Mouse (Mus musculus): ENCODE results near the gene Tbc1d30. TPM values are rescaled to one million over a fixed set of nuclear protein-coding genes. Genes with fewer than 3 reads are reported as not detected.

Tbc1d30 gene
- polyA plus RNA-seq, 2 experiments, result 0.11 to 0.26 TPM

DNA sequence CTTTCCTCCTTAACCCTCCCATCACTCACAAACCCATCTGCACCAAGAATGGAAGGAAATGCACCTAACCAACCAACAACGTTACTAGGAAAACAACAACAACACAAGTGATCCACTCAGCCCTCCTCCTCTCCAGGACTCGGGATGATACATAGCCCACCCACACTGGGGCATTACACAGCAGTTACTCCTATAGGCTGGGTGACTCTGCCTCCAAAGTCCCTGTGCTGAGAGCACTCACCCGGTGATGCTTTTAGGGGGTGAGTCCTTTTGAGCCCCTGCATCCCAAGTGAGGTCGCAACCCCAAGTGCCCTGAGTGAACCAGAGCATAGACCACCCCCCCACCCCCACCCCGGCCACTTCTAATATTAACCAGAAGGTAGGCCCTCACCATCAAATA lies 123.7 kb downstream of the Tbc1d30 start:
- Histone ChIP-seq H3K27me3 (ENCODE audit: control insufficient read depth, insufficient read depth, low read length) (no peaks in the 10 kb centered on the region), H3K4me3 (ENCODE audit: insufficient read depth in 1 of 2, low read depth in 2 of 2, low read length in 2 of 2) (no peak overlapping the region), H3K9me3 (ENCODE audit: control insufficient read depth, low read length) (no peaks in the 10 kb centered on the region), H3K4me1 (replicated peaks; ENCODE audit: control insufficient read depth in 2 of 2, insufficient read depth in 2 of 2, low read length in 1 of 2) (no peaks in the 10 kb centered on the region), H3K4me2 (ENCODE audit: low read depth) (no peak overlapping the region), H3K27ac (no peak overlapping the region), H3K36me3 (replicated peaks; ENCODE audit: control insufficient read depth, insufficient read depth, low read depth) (no peaks in the 10 kb centered on the region), H3K9ac (replicated peaks) (no peak overlapping the region)
- no peak for DNase-seq (ENCODE audit: low read depth in 3 of 3, low spot score in 3 of 3)
- WGBS (ENCODE audit: insufficient replicate concordance), result 65% methylated on average over 5 of the region's 5 CpGs
- TF ChIP-seq EP300 (IDR thresholded peaks at IDR 0.05; ENCODE audit: low read depth) (no peak), CTCF (IDR thresholded peaks at IDR 0.05; ENCODE audit: low read depth) (no peak)
- ATAC-seq (ENCODE audit: insufficient read depth), result no peak

DNA sequence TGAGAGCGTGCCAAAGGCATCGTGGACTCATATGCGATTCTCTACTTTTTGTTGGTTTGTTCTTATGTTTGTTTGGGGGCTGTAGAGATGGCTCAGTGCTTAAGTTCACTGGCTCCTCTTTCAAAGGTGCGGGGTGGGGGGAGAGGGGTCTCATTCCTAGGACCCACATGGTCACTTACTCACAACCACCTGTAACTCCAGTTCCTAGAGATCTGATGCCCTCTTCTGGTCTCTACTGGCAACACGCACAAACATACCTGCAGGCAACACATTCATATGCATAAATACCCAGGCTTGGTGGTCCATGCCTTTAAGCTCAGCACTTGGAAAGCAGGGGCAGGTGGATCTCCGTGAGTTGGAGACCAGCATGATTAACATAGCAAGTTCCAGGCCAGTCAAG lies 125.4 kb downstream of the Tbc1d30 start:
- Histone ChIP-seq H3K36me3 (replicated peaks; ENCODE audit: control insufficient read depth, insufficient read depth, low read depth) (no peaks in the 10 kb centered on the region), H3K4me2 (ENCODE audit: low read depth) (no peak overlapping the region), H3K27ac (no peak overlapping the region), H3K4me1 (replicated peaks; ENCODE audit: control insufficient read depth in 2 of 2, insufficient read depth in 2 of 2, low read length in 1 of 2) (no peaks in the 10 kb centered on the region), H3K9ac (replicated peaks) (no peak overlapping the region), H3K9me3 (ENCODE audit: control insufficient read depth, low read length) (no peaks in the 10 kb centered on the region), H3K4me3 (ENCODE audit: insufficient read depth in 1 of 2, low read depth in 2 of 2, low read length in 2 of 2) (no peak overlapping the region), H3K27me3 (ENCODE audit: control insufficient read depth, insufficient read depth, low read length) (no peaks in the 10 kb centered on the region)
- ATAC-seq (ENCODE audit: insufficient read depth), result no peak
- 72% methylated on average over 6 of the region's 6 CpGs for whole genome bisulfite sequencing (ENCODE audit: insufficient replicate concordance)
- peak; percentile 29; the same call in 1 of the 2 replicates for TF ChIP-seq CTCF (IDR thresholded peaks at IDR 0.05; ENCODE audit: low read depth)
- no peak for TF ChIP-seq EP300 (IDR thresholded peaks at IDR 0.05; ENCODE audit: low read depth)
- no peak for DNase-seq (ENCODE audit: low read depth in 3 of 3, low spot score in 3 of 3)

DNA sequence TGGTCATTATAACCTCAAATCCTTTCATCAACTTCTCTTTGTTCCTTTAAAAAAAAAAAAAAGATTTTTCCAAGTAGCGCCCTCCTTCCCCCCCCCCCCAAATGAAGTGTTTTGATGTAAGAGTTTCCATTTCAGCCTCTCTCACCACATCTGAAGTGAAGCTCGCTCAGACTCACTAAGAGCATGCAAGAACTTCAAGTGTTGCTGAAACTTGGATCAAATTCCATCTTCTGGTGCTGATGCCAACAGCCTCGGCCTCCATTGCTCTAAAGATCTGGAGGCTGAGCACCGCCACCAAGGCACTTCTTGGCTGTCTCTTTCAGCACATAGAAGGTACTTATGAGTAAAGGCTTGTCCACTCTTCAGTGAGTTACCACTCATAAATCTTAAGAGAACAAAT lies 128.2 kb downstream of the Tbc1d30 start:
- Histone ChIP-seq H3K36me3 (replicated peaks; ENCODE audit: control insufficient read depth, insufficient read depth, low read depth) (no peaks in the 10 kb centered on the region), H3K4me1 (replicated peaks; ENCODE audit: control insufficient read depth in 2 of 2, insufficient read depth in 2 of 2, low read length in 1 of 2) (no peaks in the 10 kb centered on the region), H3K4me3 (ENCODE audit: insufficient read depth in 1 of 2, low read depth in 2 of 2, low read length in 2 of 2) (no peak overlapping the region), H3K4me2 (ENCODE audit: low read depth) (no peak overlapping the region), H3K27ac (no peak overlapping the region), H3K9me3 (ENCODE audit: control insufficient read depth, low read length) (no peaks in the 10 kb centered on the region), H3K9ac (replicated peaks) (no peak overlapping the region), H3K27me3 (ENCODE audit: control insufficient read depth, insufficient read depth, low read length) (no peaks in the 10 kb centered on the region)
- WGBS (ENCODE audit: insufficient replicate concordance), result 60% methylated on average over 4 of the region's 4 CpGs
- DNase-seq (ENCODE audit: low read depth in 3 of 3, low spot score in 3 of 3) (no peak), ATAC-seq (ENCODE audit: insufficient read depth) (no peak)
- TF ChIP-seq EP300 (IDR thresholded peaks at IDR 0.05; ENCODE audit: low read depth) (no peak), CTCF (IDR thresholded peaks at IDR 0.05; ENCODE audit: low read depth) (no peak)

GRCm38 (mm10) chr10:121218616-121219015 lies 132.5 kb downstream of the Tbc1d30 start:
- no peaks in the 10 kb centered on the region for H3K9me3 ChIP-seq (ENCODE audit: control insufficient read depth, low read length)
- 61% methylated on average over 7 of the region's 7 CpGs for WGBS (ENCODE audit: insufficient replicate concordance)
- H3K27me3 ChIP-seq (ENCODE audit: control insufficient read depth, insufficient read depth, low read length), result no peaks in the 10 kb centered on the region
- no peak overlapping the region for H3K4me2 ChIP-seq (ENCODE audit: low read depth)
- no peak overlapping the region for H3K27ac ChIP-seq
- H3K36me3 ChIP-seq (replicated peaks; ENCODE audit: control insufficient read depth, insufficient read depth, low read depth), result no peaks in the 10 kb centered on the region
- ATAC-seq (ENCODE audit: insufficient read depth) (no peak), DNase-seq (ENCODE audit: low read depth in 3 of 3, low spot score in 3 of 3) (no peak)
- no peak overlapping the region for H3K9ac ChIP-seq (replicated peaks)
- no peak for TF ChIP-seq CTCF (IDR thresholded peaks at IDR 0.05; ENCODE audit: low read depth)
- TF ChIP-seq EP300 (IDR thresholded peaks at IDR 0.05; ENCODE audit: low read depth), result no peak
- no peak overlapping the region for H3K4me3 ChIP-seq (ENCODE audit: insufficient read depth in 1 of 2, low read depth in 2 of 2, low read length in 2 of 2)
- no peaks in the 10 kb centered on the region for H3K4me1 ChIP-seq (replicated peaks; ENCODE audit: control insufficient read depth in 2 of 2, insufficient read depth in 2 of 2, low read length in 1 of 2)

- Histone ChIP-seq H3K36me3 (replicated peaks; ENCODE audit: control insufficient read depth, insufficient read depth, low read depth) (no peaks in the 10 kb centered on the region), H3K4me2 (ENCODE audit: low read depth) (no peak overlapping the region), H3K4me3 (ENCODE audit: insufficient read depth in 1 of 2, low read depth in 2 of 2, low read length in 2 of 2) (no peak overlapping the region), H3K9ac (replicated peaks) (no peak overlapping the region), H3K4me1 (replicated peaks; ENCODE audit: control insufficient read depth in 2 of 2, insufficient read depth in 2 of 2, low read length in 1 of 2) (no peaks in the 10 kb centered on the region), H3K9me3 (ENCODE audit: control insufficient read depth, low read length) (no peaks in the 10 kb centered on the region), H3K27ac (no peak overlapping the region), H3K27me3 (ENCODE audit: control insufficient read depth, insufficient read depth, low read length) (no peaks in the 10 kb centered on the region)
- TF ChIP-seq CTCF (IDR thresholded peaks at IDR 0.05; ENCODE audit: low read depth), result no peak
- no peak for TF ChIP-seq EP300 (IDR thresholded peaks at IDR 0.05; ENCODE audit: low read depth)
- DNase-seq (ENCODE audit: low read depth in 3 of 3, low spot score in 3 of 3) (no peak), ATAC-seq (ENCODE audit: insufficient read depth) (no peak)
- WGBS (ENCODE audit: insufficient replicate concordance), result 71% methylated on average over 3 of the region's 3 CpGs
Observed at GRCm38 (mm10) chr10:121216804-121217203, 134.3 kb downstream of the Tbc1d30 start.

Other genes with a start within 250 kb of the Tbc1d30 start
- 6.5 and 7.3 TPM in 2 replicates for gene Gns, start 13.8 kb upstream of the Tbc1d30 start, polyA plus RNA-seq (2012; rRNA removed)
- 12.2 and 14.2 TPM in 2 replicates for gene Gns, start 13.8 kb upstream of the Tbc1d30 start, polyA plus RNA-seq (2014; fragmentation: Nextera tagmentation; extraction: Ambion mirVana)
- 5.7 and 8.6 TPM in 2 replicates for gene Rassf3, start 125.1 kb upstream of the Tbc1d30 start, polyA plus RNA-seq (2012; rRNA removed)
- 7.9 and 10.8 TPM in 2 replicates for gene Rassf3, start 125.1 kb upstream of the Tbc1d30 start, polyA plus RNA-seq (2014; fragmentation: Nextera tagmentation; extraction: Ambion mirVana)
- gene Tbk1, start 235.5 kb upstream of the Tbc1d30 start, polyA plus RNA-seq (2012; rRNA removed), result 6.6 and 13.6 TPM in 2 replicates
- gene Tbk1, start 235.5 kb upstream of the Tbc1d30 start, polyA plus RNA-seq (2014; fragmentation: Nextera tagmentation; extraction: Ambion mirVana), result 17.1 and 18.0 TPM in 2 replicates

All from liver, embryonic 14.5 days (tissue).